Mouse (Mus musculus): ENCODE results near the gene Polr3b. TPM values are rescaled to one million over a fixed set of nuclear protein-coding genes. Genes with fewer than 3 reads are reported as not detected.

Gene Polr3b
- polyA plus RNA-seq, 1 experiment from 2014 or later = 3.3 TPM

DNA sequence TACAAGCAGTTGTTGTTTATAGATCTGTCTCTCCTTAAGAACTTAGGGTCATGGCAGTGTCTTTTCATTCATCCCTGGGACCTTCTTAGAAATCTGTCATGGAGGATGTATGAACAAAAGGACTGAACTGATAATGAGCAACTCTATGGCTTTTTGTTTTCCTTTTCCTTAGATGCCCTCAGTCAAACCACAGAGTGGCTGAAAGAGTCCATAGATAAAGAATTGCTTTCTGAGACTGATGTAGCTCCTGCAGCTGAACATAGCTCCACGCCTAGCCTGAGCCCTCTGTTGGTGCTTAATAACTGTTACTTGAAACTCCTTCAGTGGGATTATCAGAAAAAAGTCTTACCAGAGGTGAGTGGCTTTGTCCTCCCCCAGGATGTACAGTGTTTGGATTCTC, 17.8 kb upstream of the Polr3b start:
- Histone ChIP-seq H3K4me2 (replicated peaks; ENCODE audit: low read depth) (no peak overlapping the region), H3K27me3 (replicated peaks; ENCODE audit: control insufficient read depth, insufficient read depth, low read length) (no peaks in the 10 kb centered on the region), H3K4me3 (ENCODE audit: low read depth, low read length) (no peak overlapping the region), H3K27ac (ENCODE audit: low read depth, low read length) (no peak overlapping the region), H3K36me3 (ENCODE audit: control insufficient read depth, insufficient read depth) (peaks cover 9% of the 10 kb centered on the region; the same call in 1 of the 2 replicates), H3K9me3 (ENCODE audit: control insufficient read depth) (no peaks in the 10 kb centered on the region), H3K4me1 (replicated peaks; ENCODE audit: control insufficient read depth, insufficient read depth, low read length) (no peaks in the 10 kb centered on the region), H3K9ac (ENCODE audit: low read depth, low read length) (no peak overlapping the region)
- no peak for ATAC-seq
- WGBS = 79% methylated on average over 1 of the region's 1 CpGs
- no peak for TF ChIP-seq CTCF (IDR thresholded peaks at IDR 0.05; ENCODE audit: low read depth)

GRCm38 (mm10) chr10:84608361-84608760, 13.7 kb upstream of the Polr3b start:
- 79% methylated on average over 3 of the region's 3 CpGs for WGBS

GRCm38 (mm10) chr10:84610324-84610723, 11.8 kb upstream of the Polr3b start:
- Histone ChIP-seq H3K36me3 (ENCODE audit: control insufficient read depth, insufficient read depth) (0 out of 2 replicates have a peak, but pooled peaks cover 5% of the 10 kb centered on the region), H3K9me3 (ENCODE audit: control insufficient read depth) (no peaks in the 10 kb centered on the region), H3K27me3 (replicated peaks; ENCODE audit: control insufficient read depth, insufficient read depth, low read length) (no peaks in the 10 kb centered on the region), H3K4me3 (ENCODE audit: low read depth, low read length) (no peak overlapping the region), H3K4me2 (replicated peaks; ENCODE audit: low read depth) (no peak overlapping the region), H3K9ac (ENCODE audit: low read depth, low read length) (no peak overlapping the region; the same call in 1 of the 2 replicates), H3K4me1 (replicated peaks; ENCODE audit: control insufficient read depth, insufficient read depth, low read length) (no peaks in the 10 kb centered on the region), H3K27ac (ENCODE audit: low read depth, low read length) (no peak overlapping the region)
- peak; percentile 31; the same call in 1 of the 2 replicates for ATAC-seq
- no peak for TF ChIP-seq CTCF (IDR thresholded peaks at IDR 0.05; ENCODE audit: low read depth)
- 33% methylated on average over 4 of the region's 4 CpGs for WGBS

More at GRCm38 (mm10) chr10:84608361-84608760, 13.7 kb upstream of the Polr3b start:
- no peaks in the 10 kb centered on the region for H3K9me3 ChIP-seq (ENCODE audit: control insufficient read depth)
- ATAC-seq = no peak
- no peak for TF ChIP-seq CTCF (IDR thresholded peaks at IDR 0.05; ENCODE audit: low read depth)
- H3K4me1 ChIP-seq (replicated peaks; ENCODE audit: control insufficient read depth, insufficient read depth, low read length) = no peaks in the 10 kb centered on the region
- H3K9ac ChIP-seq (ENCODE audit: low read depth, low read length) = no peak overlapping the region
- no peaks in the 10 kb centered on the region for H3K27me3 ChIP-seq (replicated peaks; ENCODE audit: control insufficient read depth, insufficient read depth, low read length)
- H3K4me3 ChIP-seq (ENCODE audit: low read depth, low read length) = no peak overlapping the region
- 0 out of 2 replicates have a peak, but pooled peaks cover 9% of the 10 kb centered on the region for H3K36me3 ChIP-seq (ENCODE audit: control insufficient read depth, insufficient read depth)
- H3K4me2 ChIP-seq (replicated peaks; ENCODE audit: low read depth) = no peak overlapping the region
- no peak overlapping the region for H3K27ac ChIP-seq (ENCODE audit: low read depth, low read length)

DNA sequence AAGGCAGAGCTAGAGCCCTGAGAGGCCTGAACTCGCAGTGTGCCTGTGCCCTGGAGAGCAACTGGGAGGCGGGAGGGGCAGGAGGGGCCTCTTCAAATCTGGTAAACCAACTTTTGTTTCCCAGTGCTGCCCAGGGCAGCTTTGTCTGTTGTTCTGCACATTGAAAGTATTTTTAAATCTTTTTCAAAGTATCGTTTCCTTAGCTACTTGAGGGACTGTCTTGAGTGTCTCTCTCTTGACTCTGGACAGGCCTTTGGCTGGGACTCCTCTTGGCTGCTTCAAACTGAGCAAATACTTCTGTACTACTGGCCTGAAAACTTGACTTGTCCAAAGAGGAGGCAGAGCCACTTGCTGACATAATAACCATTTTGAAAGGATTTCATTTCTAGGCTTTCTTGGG, 11.3 kb upstream of the Polr3b start:
- WGBS = 68% methylated on average over 3 of the region's 3 CpGs

GRCm38 (mm10) chr10:84611664-84612063, 10.4 kb upstream of the Polr3b start:
- H3K9ac ChIP-seq (ENCODE audit: low read depth, low read length) = no peak overlapping the region
- no peaks in the 10 kb centered on the region for H3K4me1 ChIP-seq (replicated peaks; ENCODE audit: control insufficient read depth, insufficient read depth, low read length)
- H3K36me3 ChIP-seq (ENCODE audit: control insufficient read depth, insufficient read depth) = no peaks in the 10 kb centered on the region
- no peak overlapping the region for H3K4me2 ChIP-seq (replicated peaks; ENCODE audit: low read depth)
- H3K4me3 ChIP-seq (ENCODE audit: low read depth, low read length) = no peak overlapping the region
- WGBS = 52% methylated on average over 3 of the region's 3 CpGs
- H3K27ac ChIP-seq (ENCODE audit: low read depth, low read length) = no peak overlapping the region
- H3K9me3 ChIP-seq (ENCODE audit: control insufficient read depth) = no peaks in the 10 kb centered on the region
- no peak for TF ChIP-seq CTCF (IDR thresholded peaks at IDR 0.05; ENCODE audit: low read depth)
- no peaks in the 10 kb centered on the region for H3K27me3 ChIP-seq (replicated peaks; ENCODE audit: control insufficient read depth, insufficient read depth, low read length)
- ATAC-seq = no peak

More for the DNA sequence above, 11.3 kb upstream of the Polr3b start:
- no peak overlapping the region for H3K27ac ChIP-seq (ENCODE audit: low read depth, low read length)
- no peak for ATAC-seq
- H3K9ac ChIP-seq (ENCODE audit: low read depth, low read length) = no peak overlapping the region
- H3K4me2 ChIP-seq (replicated peaks; ENCODE audit: low read depth) = no peak overlapping the region
- H3K27me3 ChIP-seq (replicated peaks; ENCODE audit: control insufficient read depth, insufficient read depth, low read length) = no peaks in the 10 kb centered on the region
- H3K4me3 ChIP-seq (ENCODE audit: low read depth, low read length) = no peak overlapping the region
- H3K4me1 ChIP-seq (replicated peaks; ENCODE audit: control insufficient read depth, insufficient read depth, low read length) = no peaks in the 10 kb centered on the region
- no peaks in the 10 kb centered on the region for H3K9me3 ChIP-seq (ENCODE audit: control insufficient read depth)
- H3K36me3 ChIP-seq (ENCODE audit: control insufficient read depth, insufficient read depth) = 0 out of 2 replicates have a peak, but pooled peaks cover under 1% of the 10 kb centered on the region
- TF ChIP-seq CTCF (IDR thresholded peaks at IDR 0.05; ENCODE audit: low read depth) = no peak

- Histone ChIP-seq H3K27ac (ENCODE audit: low read depth, low read length) (no peak overlapping the region), H3K4me2 (replicated peaks; ENCODE audit: low read depth) (no peak overlapping the region), H3K9ac (ENCODE audit: low read depth, low read length) (no peak overlapping the region), H3K27me3 (replicated peaks; ENCODE audit: control insufficient read depth, insufficient read depth, low read length) (no peaks in the 10 kb centered on the region), H3K9me3 (ENCODE audit: control insufficient read depth) (no peaks in the 10 kb centered on the region), H3K36me3 (ENCODE audit: control insufficient read depth, insufficient read depth) (no peaks in the 10 kb centered on the region), H3K4me1 (replicated peaks; ENCODE audit: control insufficient read depth, insufficient read depth, low read length) (no peaks in the 10 kb centered on the region), H3K4me3 (ENCODE audit: low read depth, low read length) (no peak overlapping the region)
- WGBS = 76% methylated on average over 2 of the region's 2 CpGs
- no peak for ATAC-seq
- TF ChIP-seq CTCF (IDR thresholded peaks at IDR 0.05; ENCODE audit: low read depth) = no peak
These were observed 9.8 kb upstream of the Polr3b start for GRCm38 (mm10) chr10:84612281-84612680.

DNA sequence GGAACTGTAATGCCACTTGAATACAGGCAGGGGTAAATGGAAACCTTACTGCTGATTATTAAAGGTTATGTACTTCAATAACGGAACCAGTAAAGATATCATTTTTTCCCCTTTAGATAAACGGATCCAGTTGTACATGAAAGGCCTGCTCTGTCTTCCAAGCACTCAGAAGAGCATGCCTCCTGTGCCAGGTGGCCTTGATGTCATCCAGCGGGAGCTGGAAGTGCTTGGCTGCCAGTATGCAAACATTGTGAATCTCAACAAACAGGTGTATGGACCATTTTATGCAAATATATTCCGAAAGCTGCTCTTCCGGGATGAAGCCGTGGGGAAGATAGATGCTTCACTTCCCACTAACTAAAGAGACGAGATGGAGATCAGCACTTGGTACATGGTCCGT, 8.7 kb upstream of the Polr3b start:
- Histone ChIP-seq H3K27ac (ENCODE audit: low read depth, low read length) (no peak overlapping the region), H3K4me1 (replicated peaks; ENCODE audit: control insufficient read depth, insufficient read depth, low read length) (no peaks in the 10 kb centered on the region), H3K36me3 (ENCODE audit: control insufficient read depth, insufficient read depth) (no peaks in the 10 kb centered on the region), H3K4me3 (ENCODE audit: low read depth, low read length) (no peak overlapping the region), H3K27me3 (replicated peaks; ENCODE audit: control insufficient read depth, insufficient read depth, low read length) (no peaks in the 10 kb centered on the region), H3K9ac (ENCODE audit: low read depth, low read length) (no peak overlapping the region), H3K9me3 (ENCODE audit: control insufficient read depth) (no peaks in the 10 kb centered on the region), H3K4me2 (replicated peaks; ENCODE audit: low read depth) (no peak overlapping the region)
- 80% methylated on average over 8 of the region's 8 CpGs for WGBS
- TF ChIP-seq CTCF (IDR thresholded peaks at IDR 0.05; ENCODE audit: low read depth) = no peak
- ATAC-seq = no peak
